Mouse (Mus musculus): ENCODE measurements around the gene Tmem121b.

DNA sequence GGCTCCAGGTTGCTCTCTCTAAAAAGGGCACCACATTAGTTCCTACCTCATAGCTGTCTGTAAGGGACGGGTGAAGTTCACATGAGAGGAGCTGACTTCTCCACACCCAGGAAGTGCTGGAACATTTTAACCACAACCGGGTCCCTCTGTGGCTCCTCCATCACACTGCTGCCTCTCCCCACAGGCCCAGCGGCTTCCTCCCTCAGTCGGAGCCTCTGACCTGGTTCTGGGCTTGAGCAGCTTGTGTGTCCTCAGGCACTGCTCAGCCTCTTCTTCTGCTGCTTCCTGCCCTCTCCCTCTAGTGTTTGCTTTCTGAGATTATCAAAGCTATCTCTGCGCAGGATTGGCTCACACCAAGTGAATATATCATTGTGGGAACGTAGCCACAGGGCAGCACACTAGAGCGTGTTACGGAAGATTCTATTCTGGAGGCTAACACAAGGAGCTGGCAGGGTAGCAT lies 7.5 kb downstream of the Tmem121b start:
- TF ChIP-seq ZNF384 (IDR thresholded peaks at IDR 0.05; ENCODE audit: low read depth, low read length) (no peak), CHD2 (IDR thresholded peaks at IDR 0.05; ENCODE audit: low read depth, low read length) (no peak), ZC3H11A (IDR thresholded peaks at IDR 0.05; ENCODE audit: borderline replicate concordance, low read depth, low read length) (no peak), HCFC1 (IDR thresholded peaks at IDR 0.05; ENCODE audit: borderline replicate concordance, insufficient read depth, low read length) (no peak), MAFK (IDR thresholded peaks at IDR 0.05; ENCODE audit: insufficient read depth, low read depth, low read length) (no peak)

All from ES-E14 (cell line).